Mouse (Mus musculus): Measurements from ENCODE around the gene Anp32b. TPM values are rescaled to one million over a fixed set of nuclear protein-coding genes. Genes with fewer than 3 reads are reported as not detected.

The Anp32b gene
- polyA plus RNA-seq, 1 experiment from 2014 or later, result 97.1 TPM

DNA sequence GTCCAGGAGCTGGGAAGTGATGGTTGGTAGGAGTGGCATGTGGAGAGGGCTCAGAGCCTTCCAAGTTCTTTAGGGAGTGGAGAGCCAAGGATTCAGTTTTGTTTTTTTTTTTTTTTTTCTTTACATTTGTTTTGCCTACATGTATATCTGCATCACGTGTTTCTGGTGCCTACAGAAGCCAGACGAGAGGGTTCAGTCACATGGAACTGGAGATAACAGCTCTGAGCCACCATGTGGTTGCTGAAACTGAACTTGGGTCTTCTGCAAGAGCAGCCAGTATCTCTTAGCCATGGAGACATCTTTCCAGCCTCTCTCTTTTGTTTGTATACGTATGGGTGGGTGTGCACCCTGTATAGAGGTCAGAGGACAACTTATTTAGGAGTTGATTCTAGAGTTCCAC lies 53.2 kb downstream of the Anp32b start:
- no peak overlapping the region for H3K27ac ChIP-seq (replicated peaks)
- no peaks in the 10 kb centered on the region for H3K9me3 ChIP-seq (ENCODE audit: control insufficient read depth, low read length)
- no peak overlapping the region for H3K9ac ChIP-seq (ENCODE audit: low read length)
- no peak overlapping the region for H3K4me2 ChIP-seq (replicated peaks; ENCODE audit: low read depth)
- DNase-seq (ENCODE audit: low spot score) (no peak), ATAC-seq (ENCODE audit: low FRiP score, low TSS enrichment) (no peak)
- H3K4me3 ChIP-seq (ENCODE audit: low read depth, low read length), result no peak overlapping the region
- no peaks in the 10 kb centered on the region for H3K27me3 ChIP-seq (ENCODE audit: control insufficient read depth, insufficient read depth, low read length)
- H3K4me1 ChIP-seq (replicated peaks; ENCODE audit: control insufficient read depth, insufficient read depth), result peaks cover 3% of the 10 kb centered on the region; the same call in 1 of the 2 replicates
- WGBS, result 70% methylated on average over 3 of the region's 3 CpGs
- no peak for TF ChIP-seq EP300 (optimal IDR thresholded peaks at IDR 0.05)
- no peak for TF ChIP-seq CTCF (IDR thresholded peaks at IDR 0.05; ENCODE audit: low read depth)
- H3K36me3 ChIP-seq (ENCODE audit: control insufficient read depth, insufficient read depth, low read length), result peaks cover 7% of the 10 kb centered on the region; the same call in 1 of the 2 replicates

DNA sequence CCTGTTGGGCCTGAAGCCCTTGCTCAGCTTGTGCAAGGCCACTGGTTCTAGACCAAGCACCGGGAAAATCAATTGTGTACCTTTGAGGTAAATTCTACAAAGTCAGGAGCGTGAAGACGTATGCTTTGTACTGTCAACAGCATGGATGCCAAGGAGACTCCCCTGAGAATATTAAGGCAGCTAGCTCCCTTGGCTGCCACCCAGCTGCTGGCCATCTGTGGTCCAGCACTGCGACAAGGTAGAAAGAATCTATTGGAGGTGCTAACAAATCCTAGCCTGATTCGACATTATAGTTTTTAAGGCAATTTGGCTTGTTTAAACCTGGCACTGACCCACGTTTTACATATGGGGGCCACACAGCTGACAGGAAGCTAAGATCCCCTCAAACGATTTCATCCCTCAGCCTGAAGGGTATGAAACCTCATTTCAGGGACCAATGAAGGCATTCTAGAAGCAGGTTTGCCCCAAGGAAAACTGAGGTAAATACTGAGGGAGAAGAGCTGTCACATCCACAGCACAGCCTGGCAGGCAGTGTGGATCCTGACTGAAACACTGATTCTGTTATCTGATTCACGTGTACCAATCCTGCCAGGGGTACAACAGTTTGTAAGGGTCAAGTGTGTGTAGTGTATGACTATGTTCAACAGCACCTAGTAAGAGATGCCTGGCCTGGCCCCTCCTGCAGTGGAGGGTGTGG lies 54.8 kb downstream of the Anp32b start:
- no peaks in the 10 kb centered on the region for H3K27me3 ChIP-seq (ENCODE audit: control insufficient read depth, insufficient read depth, low read length)
- H3K9ac ChIP-seq (ENCODE audit: low read length), result no peak overlapping the region
- 62% methylated on average over 8 of the region's 8 CpGs for WGBS
- H3K4me1 ChIP-seq (replicated peaks; ENCODE audit: control insufficient read depth, insufficient read depth), result peaks cover 3% of the 10 kb centered on the region; the same call in 1 of the 2 replicates
- H3K9me3 ChIP-seq (ENCODE audit: control insufficient read depth, low read length), result no peaks in the 10 kb centered on the region
- H3K4me3 ChIP-seq (ENCODE audit: low read depth, low read length), result no peak overlapping the region
- peaks cover 5% of the 10 kb centered on the region; the same call in 1 of the 2 replicates for H3K36me3 ChIP-seq (ENCODE audit: control insufficient read depth, insufficient read depth, low read length)
- no peak for ATAC-seq (ENCODE audit: low FRiP score, low TSS enrichment)
- no peak for TF ChIP-seq CTCF (IDR thresholded peaks at IDR 0.05; ENCODE audit: low read depth)
- no peak for TF ChIP-seq EP300 (optimal IDR thresholded peaks at IDR 0.05)
- H3K27ac ChIP-seq (replicated peaks), result no peak overlapping the region
- no peak overlapping the region for H3K4me2 ChIP-seq (replicated peaks; ENCODE audit: low read depth)
- no peak for DNase-seq (ENCODE audit: low spot score)

DNA sequence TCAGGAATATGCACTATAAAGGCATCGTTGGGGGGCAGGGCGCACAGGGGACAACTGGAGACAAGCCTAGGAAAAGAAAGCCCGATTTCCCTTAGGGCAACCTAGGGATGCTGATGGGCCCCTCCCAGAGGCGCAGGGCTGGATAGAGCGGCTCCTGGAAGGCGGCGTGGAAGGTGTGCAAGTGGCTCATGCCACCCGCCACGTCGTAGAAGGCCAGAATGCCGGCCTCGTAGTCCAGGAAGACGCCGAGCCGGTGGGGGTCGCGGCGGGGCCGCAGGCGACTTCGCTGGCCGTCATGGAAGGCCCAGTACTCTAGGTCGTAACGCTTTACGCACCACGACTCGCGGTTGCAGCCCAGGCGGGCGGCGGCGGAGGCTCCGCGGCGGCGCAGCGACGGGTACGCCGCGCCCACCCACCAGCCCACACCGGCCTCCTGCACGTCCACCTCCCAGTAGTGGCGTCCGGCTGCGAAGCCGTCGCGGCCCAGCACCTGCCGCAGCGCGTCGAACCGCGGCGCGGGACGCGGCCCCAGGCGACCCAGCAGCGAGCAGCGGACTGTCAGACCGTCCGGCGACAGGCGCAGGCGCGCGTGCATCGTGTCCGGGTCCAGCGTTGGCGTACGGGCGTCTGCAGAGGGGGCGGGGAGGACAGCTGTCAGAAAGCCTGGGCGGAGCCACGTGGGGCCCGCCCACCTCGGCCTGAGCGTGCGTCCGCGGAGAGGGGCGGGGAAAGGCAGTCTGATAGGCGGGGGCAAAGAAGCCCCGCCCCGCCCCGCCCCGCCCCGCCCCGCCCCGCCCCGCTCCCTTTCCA lies 56.3 kb downstream of the Anp32b start:
- Histone ChIP-seq H3K27me3 (ENCODE audit: control insufficient read depth, insufficient read depth, low read length) (no peaks in the 10 kb centered on the region), H3K9me3 (ENCODE audit: control insufficient read depth, low read length) (no peaks in the 10 kb centered on the region), H3K4me3 (ENCODE audit: low read depth, low read length) (peak overlapping the region; percentile 60), H3K36me3 (ENCODE audit: control insufficient read depth, insufficient read depth, low read length) (no peaks in the 10 kb centered on the region), H3K4me1 (replicated peaks; ENCODE audit: control insufficient read depth, insufficient read depth) (peaks cover 3% of the 10 kb centered on the region; the same call in 1 of the 2 replicates), H3K4me2 (replicated peaks; ENCODE audit: low read depth) (peak overlapping the region; percentile 95), H3K27ac (replicated peaks) (peak overlapping the region; percentile 35; the same call in 1 of the 2 replicates), H3K9ac (ENCODE audit: low read length) (peak overlapping the region; percentile 61)
- ATAC-seq (ENCODE audit: low FRiP score, low TSS enrichment), result peak; percentile 96
- TF ChIP-seq EP300 (optimal IDR thresholded peaks at IDR 0.05), result no peak
- TF ChIP-seq CTCF (IDR thresholded peaks at IDR 0.05; ENCODE audit: low read depth), result no peak
- DNase-seq (ENCODE audit: low spot score), result peak; percentile 98
- WGBS, result under 1% methylated on average over 82 of the region's 94 CpGs

DNA sequence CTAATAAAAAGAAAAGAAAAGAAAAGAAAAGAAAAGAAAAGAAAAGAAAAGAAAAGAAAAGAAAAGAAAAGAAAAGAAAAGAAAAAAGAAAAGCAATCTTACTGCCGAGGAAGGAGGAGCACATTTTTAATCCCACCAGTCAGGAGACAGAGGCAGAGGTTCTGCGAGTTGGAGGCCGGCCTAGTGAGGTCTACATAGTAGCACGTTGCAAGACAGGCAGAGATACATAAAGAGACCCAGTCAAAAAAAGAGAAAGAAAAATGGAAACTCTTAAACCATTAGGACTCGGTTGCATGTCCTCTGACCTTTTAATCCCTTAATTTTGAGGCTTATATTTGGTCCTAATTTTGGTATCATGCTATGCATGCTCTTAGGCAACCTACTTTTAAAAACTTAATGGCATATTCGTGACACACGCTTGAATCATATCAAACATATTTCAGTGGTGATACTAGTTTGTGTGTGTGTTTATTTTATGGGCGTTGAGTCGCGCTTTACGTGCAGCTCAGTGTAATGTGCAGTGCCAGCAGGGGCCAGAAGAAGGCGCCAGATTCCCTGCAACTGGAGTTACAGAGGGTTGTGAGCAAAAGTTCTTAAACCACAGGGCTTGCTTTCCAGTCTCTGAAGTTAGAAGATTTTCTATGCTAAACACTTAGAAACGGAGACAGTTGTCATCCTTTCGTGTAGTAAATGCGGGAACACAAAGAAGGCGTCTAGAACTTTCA lies 57.2 kb downstream of the Anp32b start:
- peak; percentile 93 for DNase-seq (ENCODE audit: low spot score)
- Histone ChIP-seq H3K27me3 (ENCODE audit: control insufficient read depth, insufficient read depth, low read length) (no peaks in the 10 kb centered on the region), H3K36me3 (ENCODE audit: control insufficient read depth, insufficient read depth, low read length) (no peaks in the 10 kb centered on the region), H3K4me1 (replicated peaks; ENCODE audit: control insufficient read depth, insufficient read depth) (peaks cover 3% of the 10 kb centered on the region; the same call in 1 of the 2 replicates), H3K4me3 (ENCODE audit: low read depth, low read length) (peak overlapping the region; percentile 60), H3K4me2 (replicated peaks; ENCODE audit: low read depth) (peak overlapping the region; percentile 38), H3K9me3 (ENCODE audit: control insufficient read depth, low read length) (no peaks in the 10 kb centered on the region), H3K9ac (ENCODE audit: low read length) (no peak overlapping the region), H3K27ac (replicated peaks) (peak overlapping the region; percentile 78; the same call in 1 of the 2 replicates)
- TF ChIP-seq CTCF (IDR thresholded peaks at IDR 0.05; ENCODE audit: low read depth) (peak; percentile 91), EP300 (optimal IDR thresholded peaks at IDR 0.05) (no peak)
- ATAC-seq (ENCODE audit: low FRiP score, low TSS enrichment), result peak; percentile 56
- 8% methylated on average over 16 of the region's 16 CpGs for WGBS

DNA sequence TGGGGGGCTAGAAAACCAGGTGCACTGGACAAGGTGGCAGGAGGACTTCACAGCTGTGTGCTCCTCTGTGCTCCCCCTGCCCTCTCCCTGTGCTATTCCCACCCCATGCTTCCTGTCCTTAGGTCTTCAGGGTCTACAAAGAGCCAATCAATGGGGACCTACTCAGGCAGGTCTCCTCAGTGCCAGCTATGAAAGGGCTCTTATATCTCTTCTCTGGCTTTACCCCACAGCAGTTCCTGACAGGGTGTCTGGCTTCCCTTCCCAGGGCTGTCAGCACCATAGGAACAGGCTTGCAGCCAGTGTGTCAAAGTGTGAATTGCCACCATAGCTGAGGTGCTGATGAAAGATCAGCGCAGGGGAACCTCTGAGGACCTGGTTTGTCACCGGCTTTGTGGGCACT lies 69.8 kb downstream of the Anp32b start:
- Histone ChIP-seq H3K4me3 (ENCODE audit: low read depth, low read length) (no peak overlapping the region), H3K9ac (ENCODE audit: low read length) (no peak overlapping the region), H3K27me3 (ENCODE audit: control insufficient read depth, insufficient read depth, low read length) (no peaks in the 10 kb centered on the region), H3K36me3 (ENCODE audit: control insufficient read depth, insufficient read depth, low read length) (no peaks in the 10 kb centered on the region), H3K27ac (replicated peaks) (no peak overlapping the region), H3K4me2 (replicated peaks; ENCODE audit: low read depth) (no peak overlapping the region), H3K4me1 (replicated peaks; ENCODE audit: control insufficient read depth, insufficient read depth) (no peaks in the 10 kb centered on the region), H3K9me3 (ENCODE audit: control insufficient read depth, low read length) (no peaks in the 10 kb centered on the region)
- TF ChIP-seq EP300 (optimal IDR thresholded peaks at IDR 0.05) (no peak), CTCF (IDR thresholded peaks at IDR 0.05; ENCODE audit: low read depth) (no peak)
- DNase-seq (ENCODE audit: low spot score) (no peak), ATAC-seq (ENCODE audit: low FRiP score, low TSS enrichment) (no peak)
- 58% methylated on average over 2 of the region's 2 CpGs for WGBS

Measured in stomach, postnatal 0 days (tissue).